Mouse (Mus musculus): Measurements from ENCODE around the gene Bag1.

The Bag1 gene

GRCm38 (mm10) chr4:40948160-40948708 is at the start of gene Bag1, which contains the start of gene Chmp5:
Gene Bag1, minus strand, starts transcription at chr4:40948294.
Gene Chmp5, plus strand, starts transcription at chr4:40948407.
- DNase-seq (ENCODE audit: low spot score): peak; percentile 94

DNA sequence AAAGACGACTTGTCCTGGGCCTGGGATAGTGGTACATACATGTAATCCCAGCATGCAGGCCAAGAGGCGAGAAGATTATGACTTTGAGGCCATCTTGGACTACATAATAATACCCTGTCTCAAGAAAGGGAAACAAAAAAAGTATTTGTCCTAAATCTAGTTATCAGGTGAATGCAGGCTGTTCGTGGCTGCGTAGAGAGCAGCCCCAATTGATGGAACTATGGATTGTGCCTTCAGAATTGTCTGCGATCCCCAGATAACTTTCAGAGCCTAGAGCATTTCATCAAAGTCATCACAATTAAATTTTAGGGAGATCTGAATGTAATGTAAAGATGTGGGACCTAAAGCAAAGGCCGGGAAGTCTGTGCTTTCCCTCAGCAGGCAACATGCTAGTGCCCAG is 48.2 kb upstream of the Bag1 start:
- DNase-seq (ENCODE audit: low spot score): no peak

DNA sequence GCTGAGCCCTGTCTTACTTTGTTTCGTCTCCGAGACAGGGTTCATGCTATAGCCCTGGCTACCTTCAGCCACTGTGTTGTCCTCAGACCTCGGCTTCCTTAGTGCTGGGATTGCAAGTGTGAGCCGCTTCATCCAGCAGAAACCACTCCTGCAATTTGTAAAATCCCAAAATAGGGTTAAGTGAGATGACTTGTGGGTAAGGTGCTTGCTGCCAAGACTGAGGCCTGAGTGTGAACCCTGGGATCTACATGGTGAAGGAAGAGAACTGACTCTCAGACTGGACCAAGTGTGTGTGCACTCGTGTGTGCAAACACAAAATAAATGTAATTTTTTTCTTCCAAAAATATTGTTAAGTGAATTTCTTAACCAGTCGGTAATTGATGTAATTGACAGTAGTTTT is 41.5 kb upstream of the Bag1 start:
- DNase-seq (ENCODE audit: low spot score): no peak

- DNase-seq (ENCODE audit: low spot score): no peak
Observed at GRCm38 (mm10) chr4:40983686-40984085, 35.6 kb upstream of the Bag1 start.

DNA sequence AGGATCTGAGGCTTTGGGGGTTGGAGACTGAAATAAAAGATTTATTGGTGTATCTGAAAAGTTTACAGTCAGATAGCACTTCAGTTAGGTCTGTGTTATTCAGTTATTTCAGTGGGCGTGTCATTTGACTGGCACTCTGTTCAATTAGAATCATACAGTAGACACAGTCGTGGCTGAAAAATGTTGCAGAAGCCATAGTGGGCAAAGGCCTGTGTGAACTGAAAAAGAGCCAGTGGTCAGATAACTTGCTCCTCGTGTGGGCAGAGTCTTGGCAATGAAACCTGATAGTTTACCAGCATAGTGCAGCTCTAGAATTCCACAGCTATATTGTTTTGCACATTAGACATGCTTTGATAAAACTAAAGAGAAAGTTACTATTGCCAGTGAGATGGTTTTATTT is 34.4 kb upstream of the Bag1 start:
- no peak for DNase-seq (ENCODE audit: low spot score)

GRCm38 (mm10) chr4:40979430-40979829 is 31.3 kb upstream of the Bag1 start:
- no peak for DNase-seq (ENCODE audit: low spot score)

DNA sequence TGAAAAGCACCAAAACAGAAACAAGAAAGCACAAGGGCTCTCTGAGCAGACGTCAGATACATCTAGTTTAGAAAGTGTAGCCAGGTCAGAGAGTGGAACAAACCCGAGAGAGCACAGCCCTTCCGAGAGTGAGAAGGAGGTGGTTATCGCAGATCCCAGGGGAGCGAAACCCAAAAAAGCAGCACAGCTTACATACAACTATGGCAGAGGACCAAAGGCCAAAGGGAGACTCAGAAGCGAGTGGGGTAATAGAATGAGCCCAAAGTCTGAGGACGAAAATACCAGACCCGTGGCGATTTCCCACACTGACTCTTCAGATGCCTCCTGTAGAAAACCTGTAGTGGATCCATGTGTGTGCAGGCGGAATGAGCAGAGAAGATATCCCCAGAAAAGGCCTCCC is 28.6 kb upstream of the Bag1 start:
- DNase-seq (ENCODE audit: low spot score): no peak

DNA sequence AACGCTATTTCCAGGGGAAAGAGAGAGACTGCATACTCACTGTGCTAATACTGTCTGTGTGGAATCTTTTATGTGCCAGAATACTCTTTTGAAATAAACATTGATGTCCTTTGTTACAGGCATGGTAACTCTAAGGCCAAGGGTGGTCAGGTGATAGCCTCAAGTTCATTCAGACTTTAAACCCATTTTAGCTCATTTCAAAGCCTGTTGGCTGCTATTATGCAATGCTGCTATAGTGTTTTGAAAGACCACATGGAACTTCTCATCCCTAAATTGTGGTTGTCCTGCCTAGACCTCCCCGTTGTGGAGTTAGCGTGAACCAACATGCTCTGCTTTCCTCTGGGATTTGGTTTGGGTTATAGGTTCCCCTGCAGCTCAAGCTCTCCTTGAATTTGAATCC is 27.6 kb upstream of the Bag1 start:
- no peak for DNase-seq (ENCODE audit: low spot score)

DNA sequence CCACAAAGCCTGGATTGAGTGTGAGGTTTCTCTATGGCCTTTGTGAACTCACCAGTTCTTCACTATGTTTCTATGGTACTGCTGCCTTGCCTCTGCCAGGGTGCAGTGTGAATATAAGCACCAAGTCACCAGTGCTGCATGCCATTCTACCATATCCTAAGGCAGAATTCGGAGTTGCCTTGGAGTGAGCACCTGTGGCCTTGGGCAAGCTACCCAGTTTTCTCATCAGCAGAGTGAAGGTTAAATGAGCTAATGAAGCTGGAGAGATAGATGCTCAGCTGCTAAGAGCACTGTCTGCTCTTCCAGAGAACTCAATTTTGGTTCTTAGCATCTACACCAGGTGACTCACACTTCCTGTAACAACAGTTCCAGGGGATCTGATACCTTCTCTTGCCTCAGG is 25.9 kb upstream of the Bag1 start:
- DNase-seq (ENCODE audit: low spot score): no peak

DNA sequence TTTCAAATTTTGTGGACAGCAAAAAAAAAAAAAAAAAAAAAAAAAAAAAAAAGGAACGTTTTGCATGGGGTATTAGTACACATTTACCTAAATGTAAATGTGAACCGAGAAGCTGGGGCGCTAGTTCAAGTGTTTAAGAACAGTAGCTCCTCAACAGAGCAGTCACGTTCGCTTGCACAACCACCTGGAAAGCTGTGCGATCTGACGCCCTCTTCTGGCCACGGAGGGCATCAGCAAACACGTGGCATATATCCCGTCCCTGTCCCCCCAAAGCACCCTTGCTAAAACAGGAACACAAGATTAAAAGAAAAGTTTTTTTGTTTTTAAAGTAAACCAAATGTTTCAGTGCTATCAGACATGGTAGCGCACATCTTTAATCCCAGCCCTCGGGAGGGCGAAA is 23.6 kb upstream of the Bag1 start:
- no peak for DNase-seq (ENCODE audit: low spot score)

DNA sequence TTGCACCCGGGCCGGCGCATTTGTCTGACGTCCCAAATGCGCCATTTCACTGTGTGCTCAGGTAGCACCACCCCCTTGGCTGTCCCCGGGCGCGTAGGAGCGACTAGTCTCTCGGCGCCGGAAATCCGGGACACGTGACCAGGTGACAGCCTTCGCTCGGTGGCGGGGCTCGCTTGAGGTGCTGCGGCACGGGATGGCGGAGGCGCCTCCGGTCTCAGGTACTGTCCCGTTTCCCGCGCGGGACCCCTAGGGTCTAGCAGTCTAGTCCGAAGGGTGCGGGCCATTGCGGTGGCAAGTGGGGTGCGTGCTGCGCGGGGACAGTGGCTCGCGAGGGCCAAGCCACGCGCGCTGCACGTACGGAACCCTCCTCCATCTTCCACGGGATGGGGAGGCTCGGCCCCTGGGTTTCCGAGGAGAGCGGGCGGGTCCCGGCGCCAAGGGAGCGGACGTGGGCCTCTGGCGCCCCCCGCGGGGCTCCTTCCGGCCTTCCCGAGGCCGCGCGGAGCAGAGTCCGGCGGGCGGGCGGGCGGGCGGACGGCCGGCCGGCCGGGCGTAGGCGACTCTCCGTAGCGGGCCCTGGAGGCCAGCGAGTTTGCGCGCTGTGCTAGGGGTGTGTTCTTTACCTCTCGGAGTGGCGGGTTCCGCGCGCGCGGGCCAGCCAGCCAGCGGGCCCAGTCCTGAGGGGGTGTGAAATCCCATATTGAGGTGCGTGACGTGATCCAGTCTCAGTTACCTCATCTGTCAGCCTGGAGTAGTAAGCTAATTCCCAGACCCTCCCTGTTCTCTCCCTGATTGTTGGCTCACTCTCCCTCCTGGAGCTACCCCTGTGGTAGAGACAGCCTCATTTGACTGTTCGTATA is 23.0 kb upstream of the Bag1 start, which contains the start of gene Nfx1:
TSS of gene Nfx1 (plus strand) at position 65 of the 860 bp plus-strand sequence.
- peak; percentile 89 for DNase-seq (ENCODE audit: low spot score)

GRCm38 (mm10) chr4:40970592-40970841 is 22.4 kb upstream of the Bag1 start:
- no peak for DNase-seq (ENCODE audit: low spot score)

DNA sequence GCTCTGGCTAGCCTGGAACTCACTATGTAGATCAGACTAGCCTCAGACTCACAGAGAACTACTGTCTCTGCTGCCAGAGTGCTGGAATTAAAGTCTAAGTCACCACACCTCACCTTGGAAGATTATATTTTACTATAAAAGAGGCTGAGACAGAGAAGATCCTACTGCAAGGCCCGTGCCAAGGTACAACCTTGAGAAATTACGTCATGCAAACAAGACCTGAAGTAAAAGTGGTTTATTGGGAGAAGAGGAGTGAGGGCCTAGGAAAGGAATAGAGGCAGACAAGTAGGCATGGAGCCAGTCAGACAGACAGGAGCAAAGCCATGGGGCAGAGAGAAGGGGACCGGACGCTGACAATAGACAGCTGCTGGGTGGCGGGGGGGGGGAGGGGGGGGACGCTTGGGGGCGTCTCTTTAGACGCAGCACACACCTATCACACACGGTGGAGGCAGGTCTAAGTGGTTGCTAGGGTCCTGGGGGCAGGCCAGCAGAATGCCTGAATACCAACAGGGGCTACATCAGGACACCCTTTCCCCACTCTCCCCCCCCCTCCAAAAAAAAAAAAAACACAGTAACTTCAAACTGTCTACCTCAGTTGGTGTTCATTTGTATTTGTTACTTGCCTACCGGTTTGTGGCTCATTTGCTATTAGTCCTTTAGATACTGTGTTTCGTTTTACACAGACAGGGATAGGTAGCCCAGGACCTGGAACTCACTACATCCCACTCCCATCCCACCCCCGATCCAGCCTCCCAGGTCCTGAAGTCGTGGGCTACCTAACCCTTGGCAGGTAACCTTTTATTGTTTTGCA is 21.9 kb upstream of the Bag1 start:
- no peak for DNase-seq (ENCODE audit: low spot score)

DNA sequence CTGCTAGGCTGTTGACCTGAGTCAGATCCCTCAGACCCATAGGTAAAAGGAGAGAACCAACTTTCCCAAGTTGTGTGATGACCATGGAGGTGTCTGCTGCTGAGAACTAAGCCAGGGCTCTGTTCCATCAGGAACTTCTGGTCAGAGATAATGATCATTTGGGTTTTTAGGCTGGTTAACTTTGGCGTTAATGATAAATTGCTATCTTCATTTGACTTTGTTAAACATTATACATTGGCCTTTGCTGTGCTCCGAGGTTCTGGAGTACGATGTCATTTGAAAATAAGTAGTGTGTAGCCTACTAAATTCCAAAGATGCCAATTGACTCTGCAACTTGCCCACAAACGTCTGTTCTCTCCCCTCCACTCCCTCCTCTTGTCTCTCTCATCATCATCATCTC is 21.1 kb upstream of the Bag1 start:
- DNase-seq (ENCODE audit: low spot score): no peak

- no peak for DNase-seq (ENCODE audit: low spot score)
Observed at GRCm38 (mm10) chr4:40963536-40963935, 15.4 kb upstream of the Bag1 start.

DNA sequence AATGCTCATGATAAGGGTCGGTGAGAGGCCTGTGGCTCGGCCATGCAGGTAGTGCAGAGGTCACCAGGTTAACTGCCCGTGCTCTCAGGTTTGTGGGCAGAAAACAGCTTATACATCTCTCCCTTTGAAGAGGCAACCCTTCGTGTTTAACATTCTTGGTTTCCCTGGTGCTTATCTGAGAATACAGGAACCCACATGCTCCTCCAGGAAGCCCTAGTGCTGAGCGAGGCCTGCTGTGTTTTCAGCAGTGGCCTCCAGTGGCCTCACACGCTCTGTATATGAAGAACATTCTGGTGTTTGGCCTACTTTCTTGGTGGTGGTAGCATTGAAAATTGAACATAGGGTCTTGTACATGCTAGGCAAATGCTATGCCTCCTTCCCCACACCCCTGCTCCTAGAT is 7.8 kb upstream of the Bag1 start:
- DNase-seq (ENCODE audit: low spot score): no peak

- no peak for DNase-seq (ENCODE audit: low spot score)
Observed at GRCm38 (mm10) chr4:40953521-40953920, 5.4 kb upstream of the Bag1 start.

- no peak for DNase-seq (ENCODE audit: low spot score)
Observed at GRCm38 (mm10) chr4:40947565-40948159, 432 bp downstream of the Bag1 start.

DNA sequence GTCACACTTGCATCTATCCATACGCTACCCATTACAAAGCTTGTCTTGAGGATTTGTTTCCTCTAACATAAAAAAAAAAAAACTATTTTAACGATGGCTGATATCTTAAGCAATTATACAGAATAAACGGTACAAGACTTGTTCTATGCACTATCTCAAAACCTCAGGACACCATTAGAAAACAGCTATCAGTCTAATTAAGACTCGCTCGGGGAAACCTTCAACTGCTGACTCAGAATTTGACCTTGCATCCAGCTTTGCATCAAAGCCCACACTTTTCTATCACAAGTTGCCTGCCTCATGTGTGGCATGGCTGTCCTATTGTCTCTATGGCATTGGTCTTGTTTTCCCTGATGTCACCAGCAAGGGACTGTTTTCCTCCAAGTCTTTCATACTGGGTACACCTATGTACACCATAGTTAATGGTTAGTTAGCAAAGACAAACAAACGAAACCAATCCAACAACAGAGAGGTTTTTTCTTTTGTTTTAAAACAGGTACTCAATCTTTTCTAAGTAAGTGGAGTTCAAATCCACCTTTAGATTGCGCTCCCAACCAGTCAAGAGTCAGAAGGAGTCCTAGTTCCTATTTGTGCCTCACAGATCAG is 1.5 kb downstream of the Bag1 start:
- no peak for DNase-seq (ENCODE audit: low spot score)

DNA sequence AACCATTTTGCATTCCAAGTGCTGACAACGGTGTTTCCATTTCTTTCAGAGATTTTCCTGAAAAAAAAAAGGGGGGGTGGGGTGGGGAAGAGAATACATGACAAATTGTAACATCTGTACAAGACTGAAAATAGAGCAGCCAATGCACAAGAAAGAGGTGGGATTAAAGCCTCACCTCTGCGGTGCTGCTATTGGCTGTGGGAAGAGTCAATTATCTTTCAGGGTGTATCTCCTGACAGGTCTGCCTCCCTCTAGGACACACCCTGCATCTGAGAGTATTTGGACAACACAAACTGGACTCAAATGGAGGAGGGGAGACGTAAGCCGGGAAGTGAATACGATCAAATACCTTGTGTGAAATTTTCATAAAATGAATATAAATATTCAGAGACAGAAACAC is 4.4 kb downstream of the Bag1 start:
- DNase-seq (ENCODE audit: low spot score): no peak

DNA sequence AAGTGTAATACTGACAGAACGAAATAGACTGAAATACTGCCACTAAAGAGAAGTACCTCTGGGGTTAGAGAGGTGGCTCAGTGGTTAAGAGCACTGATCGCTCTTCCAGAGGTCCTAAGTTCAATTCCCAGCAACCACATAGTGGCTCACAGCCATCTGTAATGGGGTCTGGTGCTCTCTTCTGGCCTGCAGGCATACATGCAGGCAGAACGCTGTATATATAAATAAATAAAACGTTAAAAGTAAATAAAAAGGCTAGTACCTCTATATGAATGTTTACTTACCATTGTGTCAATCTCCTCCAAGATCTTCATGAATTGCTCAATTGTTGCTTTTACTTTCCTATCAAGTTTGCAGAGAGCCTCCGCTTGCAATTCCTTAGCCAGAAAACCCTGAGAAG is 9.3 kb downstream of the Bag1 start:
- no peak for DNase-seq (ENCODE audit: low spot score)

DNA sequence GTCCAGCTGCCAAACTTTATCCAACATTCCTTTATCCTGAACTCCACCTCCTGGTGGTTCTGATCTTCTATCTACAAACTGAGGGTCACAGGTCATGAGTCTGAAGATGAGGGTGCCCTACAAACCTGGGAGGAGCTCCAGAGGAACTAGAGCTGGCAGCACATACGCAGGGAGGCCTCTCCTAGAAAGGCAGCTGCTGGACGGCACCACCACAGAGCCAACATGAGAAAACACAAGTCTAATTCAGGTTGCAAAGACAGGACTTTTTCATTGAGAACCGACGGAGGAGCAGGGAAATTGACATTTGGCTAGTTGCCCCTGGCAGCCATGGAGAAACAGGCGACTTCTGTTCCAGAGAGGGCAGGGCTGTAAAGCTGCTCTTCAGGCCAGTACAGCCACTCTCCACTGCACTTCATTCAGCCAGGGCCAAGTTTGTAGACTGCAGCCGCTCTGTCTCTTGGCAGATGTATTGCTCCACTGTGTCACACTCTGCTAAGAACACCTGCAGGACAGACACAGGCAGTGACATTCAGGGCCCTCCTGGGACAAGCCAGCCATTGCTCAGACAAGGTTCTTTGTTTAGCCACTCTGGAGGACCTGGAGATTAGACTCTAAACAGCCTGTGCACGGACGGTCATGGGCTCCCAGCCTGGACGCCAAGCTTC is 11.8 kb downstream of the Bag1 start:
- DNase-seq (ENCODE audit: low spot score): peak; percentile 21

Data from layer of hippocampus, adult 9-10 months (tissue).